Mouse (Mus musculus) heart, adult 18-20 months (tissue): ENCODE data around the gene Npffr2. TPM values are rescaled to one million over a fixed set of nuclear protein-coding genes. Genes with fewer than 3 reads are reported as not detected.
"Not testable (repeated sequence)": the region's sequence is repeated elsewhere in the genome, so short reads cannot be mapped to it uniquely, and the experiment has no call there.

Source experiments
- DNase-seq, 2 experiments: peaks; one replicate each; pipeline ENCODE4 v3.0.0; 2021 to 2022; ENCODE audit warnings: mixed read lengths in 1 of 2
- long read RNA-seq, 2 experiments: library from polyadenylated mRNA; stranded (forward); transcript quantifications; one replicate each; pipeline ENCODE4 v2.0.0; 2021
- total RNA-seq, 2 experiments: library from RNA; stranded (reverse); gene quantifications; 2 replicates each; pipeline ENCODE4 v1.2.3; 2021

Npffr2 gene
- under 1 TPM in 1 of 2 experiments, not detected in 1; 0.18 TPM for total RNA-seq
- long read RNA-seq, experiment 1, result 0 reads
- long read RNA-seq, experiment 2, result 0 reads

GRCm38 (mm10) chr5:89526878-89527578 is at the start of gene Npffr2:
Gene Npffr2 (plus strand): TSS chr5:89527429.
- DNase-seq, result no peak

DNA sequence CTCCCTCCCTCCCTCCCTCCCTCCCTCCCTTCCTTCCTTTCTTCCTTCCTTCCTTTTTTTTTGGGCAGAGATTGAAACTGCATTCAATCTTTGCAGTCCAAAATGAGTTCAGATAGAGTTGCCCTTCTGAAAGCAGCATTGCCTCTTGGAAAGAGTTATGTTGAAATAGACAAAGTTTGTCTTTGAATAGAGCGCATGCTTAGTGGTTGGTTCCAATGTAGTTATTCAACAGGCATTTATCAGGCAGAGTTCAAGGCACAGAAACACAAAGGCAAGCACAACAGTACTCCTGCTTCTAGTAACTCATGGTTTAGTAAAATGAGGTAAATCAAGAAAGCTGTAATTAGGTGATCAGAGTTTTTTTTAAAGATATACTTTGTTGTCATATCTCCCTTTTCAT is 34.7 kb upstream of the Npffr2 start:
- DNase-seq, result no peak

- peak; percentile 3 to 4 for DNase-seq
Observed at GRCm38 (mm10) chr5:89500182-89500581, 27.0 kb upstream of the Npffr2 start.

DNA sequence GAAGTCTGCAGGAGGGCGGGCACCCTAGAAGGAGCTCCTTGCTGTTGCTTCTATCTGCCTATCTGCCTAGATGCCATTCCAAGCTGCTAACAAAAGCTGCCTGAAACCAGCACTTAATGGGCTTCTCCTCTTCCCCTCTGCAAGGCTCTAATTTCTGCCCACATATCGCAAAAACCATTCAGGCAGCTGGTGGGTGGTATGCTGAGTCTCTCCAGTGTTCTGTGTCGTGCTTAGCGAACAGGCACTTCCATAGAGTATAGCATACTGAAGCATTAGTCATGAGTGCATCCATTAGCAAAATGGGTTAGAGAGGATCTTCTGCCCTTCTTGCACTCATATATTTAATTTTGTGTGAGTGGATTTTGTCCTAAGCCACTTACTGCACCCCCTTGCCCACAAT is 8.6 kb upstream of the Npffr2 start:
- no peak for DNase-seq

DNA sequence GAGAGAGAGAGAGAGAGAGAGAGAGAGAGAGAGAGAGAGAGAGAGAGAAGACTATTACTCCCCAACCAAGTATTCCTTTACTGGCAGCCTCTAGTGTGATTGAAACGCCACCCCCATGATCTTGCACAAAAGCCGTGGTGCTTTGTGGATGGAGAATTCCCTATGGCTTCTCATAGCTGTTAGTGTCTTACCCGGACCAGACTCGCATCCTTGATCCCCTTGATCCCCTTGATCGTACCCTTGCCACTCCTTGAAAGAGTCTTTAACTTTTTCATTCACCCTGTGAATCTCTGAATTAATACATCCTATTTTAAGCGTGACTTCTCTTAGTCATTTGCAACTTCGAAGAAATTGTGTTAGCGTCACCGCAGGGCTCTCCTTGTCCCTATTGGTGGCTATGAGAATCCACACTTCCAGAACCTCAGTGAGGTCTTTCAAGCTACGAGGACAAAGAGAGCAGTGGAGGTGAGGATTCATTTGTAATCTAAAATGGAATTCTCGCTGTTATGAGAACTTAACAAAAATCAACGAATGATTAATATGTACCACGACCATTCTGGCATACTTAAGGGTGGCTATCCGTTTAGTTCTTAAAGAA is 949 bp upstream of the Npffr2 start:
- DNase-seq, result no peak

DNA sequence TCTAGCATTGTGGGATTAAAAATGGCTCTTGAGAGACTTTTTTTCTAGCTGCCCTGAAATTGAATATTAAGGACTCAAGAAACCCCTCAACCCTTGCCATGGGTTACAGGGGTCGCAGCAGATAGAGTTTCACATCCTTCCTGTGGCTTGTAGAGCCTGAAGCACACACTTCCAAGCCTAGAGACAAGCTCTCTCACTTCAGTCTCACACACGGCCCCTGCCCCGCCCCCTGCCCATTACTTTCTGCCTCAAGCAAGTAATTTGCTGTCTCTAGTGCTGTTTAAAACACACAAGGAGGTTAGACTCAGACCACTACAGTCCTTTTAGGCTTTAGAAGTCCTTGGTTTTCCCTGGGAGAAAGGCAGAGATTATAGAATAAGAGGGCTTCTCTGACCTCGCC is 1.7 kb downstream of the Npffr2 start:
- no peak for DNase-seq

GRCm38 (mm10) chr5:89529391-89529790 is 2.2 kb downstream of the Npffr2 start:
- no peak for DNase-seq

- DNase-seq, result no peak
Observed at GRCm38 (mm10) chr5:89536018-89536417, 8.8 kb downstream of the Npffr2 start.

DNA sequence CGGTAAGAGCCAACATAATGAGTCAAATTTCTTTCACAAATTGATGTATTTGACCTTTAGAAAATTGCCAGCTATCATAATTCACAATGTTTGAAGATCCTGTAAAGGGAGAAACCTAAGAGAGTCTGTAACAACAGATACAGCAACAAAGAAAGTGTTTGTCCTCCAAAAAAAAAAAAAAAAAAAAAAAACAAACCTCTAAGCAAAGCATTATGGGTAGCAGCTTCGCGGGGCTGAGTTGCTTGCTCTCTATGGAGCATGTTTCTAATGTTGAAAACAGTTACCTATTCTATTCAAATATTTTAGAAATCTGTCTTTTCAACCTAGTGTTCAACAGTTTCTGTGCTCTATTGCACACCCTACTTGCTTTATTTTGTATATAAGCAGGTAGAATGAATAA is 15.2 kb downstream of the Npffr2 start:
- DNase-seq, result no peak

DNA sequence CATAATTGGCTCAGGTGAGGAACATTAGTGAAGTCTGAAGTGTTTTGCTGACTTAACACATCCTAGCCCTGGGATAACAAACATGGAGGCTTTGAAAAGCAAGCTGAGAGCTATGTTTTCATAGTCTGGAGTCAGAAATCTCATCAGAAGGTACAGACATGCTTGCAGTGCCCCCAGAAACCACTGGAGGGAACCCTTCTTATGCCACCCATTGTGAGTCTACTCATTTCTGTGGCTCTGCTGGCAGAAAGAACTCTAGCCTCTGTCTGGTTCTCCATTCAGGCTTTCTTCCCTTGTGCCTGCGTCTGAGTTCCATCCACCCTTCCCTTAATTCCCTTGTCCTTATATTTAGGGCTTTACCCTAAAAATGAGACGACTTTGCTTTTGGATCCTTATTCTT is 16.2 kb downstream of the Npffr2 start:
- DNase-seq, result peak; percentile 12 to 58

DNA sequence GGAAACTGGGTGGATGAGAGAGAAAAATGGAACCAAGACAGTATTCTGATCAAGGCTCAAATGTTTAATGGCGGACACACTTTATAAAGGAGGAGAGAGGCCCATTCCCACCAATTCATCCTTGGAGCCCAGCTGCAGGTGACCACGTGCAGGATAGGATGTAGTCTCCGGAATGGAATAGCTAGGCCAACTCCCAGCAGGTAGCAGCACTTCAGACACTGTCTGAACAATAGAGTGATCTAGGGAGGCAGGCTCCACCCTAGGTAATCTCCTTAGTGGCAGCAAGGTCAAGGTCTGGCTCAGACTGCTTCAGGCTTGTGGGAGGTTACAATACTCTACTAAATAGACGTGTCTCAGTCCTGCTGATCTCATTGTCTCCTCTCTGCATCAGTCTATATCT is 31.9 kb downstream of the Npffr2 start:
- not testable (repeated sequence) for DNase-seq

GRCm38 (mm10) chr5:89561381-89561780 is 34.2 kb downstream of the Npffr2 start:
- DNase-seq, result no peak

DNA sequence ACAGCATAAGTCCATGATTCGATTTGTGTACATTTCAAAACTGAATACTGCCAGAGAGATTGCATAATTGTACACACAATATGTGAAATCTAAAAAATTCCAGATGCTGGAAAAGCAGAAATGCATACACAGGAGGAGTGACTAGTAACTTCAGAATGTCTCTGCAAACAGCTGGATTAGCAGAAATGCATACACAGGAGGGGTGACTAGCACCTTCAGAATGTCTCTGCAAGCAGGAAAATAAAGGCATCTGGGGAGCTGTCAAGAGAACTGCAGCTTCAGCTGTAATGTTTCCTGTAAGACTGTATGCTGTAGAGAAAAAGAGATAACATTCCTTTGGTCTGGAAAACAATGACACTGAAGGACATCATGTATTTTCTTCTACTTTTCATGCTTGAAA is 51.4 kb downstream of the Npffr2 start:
- DNase-seq, result no peak

DNA sequence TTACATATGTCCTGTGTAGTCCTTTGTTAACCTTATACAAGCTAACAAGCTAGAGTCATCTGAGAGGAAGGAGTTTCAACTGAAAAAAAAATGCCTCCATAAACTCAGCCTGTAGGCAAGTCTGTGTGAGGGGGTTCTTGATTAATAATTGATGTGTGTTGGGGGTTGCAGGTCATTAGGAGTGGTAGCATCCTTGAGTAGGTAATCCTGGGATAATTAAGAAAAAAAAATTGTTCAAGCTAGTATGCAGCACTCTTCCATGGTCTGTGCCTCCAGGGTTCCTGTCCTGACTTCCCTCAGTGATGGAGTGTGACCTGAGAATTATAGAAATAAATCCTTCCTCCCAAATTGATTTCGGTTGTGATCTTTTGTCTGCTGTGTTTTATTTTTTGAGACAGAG is 52.0 kb downstream of the Npffr2 start:
- no peak for DNase-seq

- DNase-seq, result no peak
Observed at GRCm38 (mm10) chr5:89581143-89581542, 53.9 kb downstream of the Npffr2 start.

DNA sequence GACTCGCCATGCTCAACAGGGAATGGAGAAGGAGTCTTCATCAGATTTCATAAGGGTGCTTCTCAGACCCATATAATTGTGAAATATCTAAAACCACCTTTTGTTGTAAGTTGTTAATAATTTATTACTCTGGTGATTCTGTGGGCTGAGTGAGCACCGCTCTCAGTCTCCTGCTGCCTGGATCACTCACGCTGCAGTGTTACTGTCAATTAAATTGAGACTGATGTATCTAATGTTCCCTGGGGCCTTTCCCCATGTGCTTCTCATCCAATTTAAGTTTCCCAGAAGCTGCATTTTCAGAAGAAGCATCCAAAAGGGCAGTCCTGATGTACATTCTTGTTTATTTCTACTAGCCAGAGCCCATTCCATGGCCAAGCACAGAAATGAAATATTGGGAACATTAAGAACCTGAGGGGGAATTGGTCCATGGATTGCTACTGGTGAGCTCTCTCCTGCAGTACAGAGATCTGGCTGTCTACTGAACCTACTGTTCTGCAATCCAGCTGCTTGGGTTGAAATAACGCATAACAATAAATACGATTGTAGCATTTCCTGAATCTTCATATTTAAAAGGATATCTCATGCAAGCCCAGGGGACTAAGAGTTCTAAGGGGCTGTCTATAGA is 54.6 kb downstream of the Npffr2 start:
- DNase-seq, result no peak

GRCm38 (mm10) chr5:89585021-89585420 is 57.8 kb downstream of the Npffr2 start:
- no peak for DNase-seq

GRCm38 (mm10) chr5:89592301-89592700 is 65.1 kb downstream of the Npffr2 start:
- DNase-seq, result no peak

DNA sequence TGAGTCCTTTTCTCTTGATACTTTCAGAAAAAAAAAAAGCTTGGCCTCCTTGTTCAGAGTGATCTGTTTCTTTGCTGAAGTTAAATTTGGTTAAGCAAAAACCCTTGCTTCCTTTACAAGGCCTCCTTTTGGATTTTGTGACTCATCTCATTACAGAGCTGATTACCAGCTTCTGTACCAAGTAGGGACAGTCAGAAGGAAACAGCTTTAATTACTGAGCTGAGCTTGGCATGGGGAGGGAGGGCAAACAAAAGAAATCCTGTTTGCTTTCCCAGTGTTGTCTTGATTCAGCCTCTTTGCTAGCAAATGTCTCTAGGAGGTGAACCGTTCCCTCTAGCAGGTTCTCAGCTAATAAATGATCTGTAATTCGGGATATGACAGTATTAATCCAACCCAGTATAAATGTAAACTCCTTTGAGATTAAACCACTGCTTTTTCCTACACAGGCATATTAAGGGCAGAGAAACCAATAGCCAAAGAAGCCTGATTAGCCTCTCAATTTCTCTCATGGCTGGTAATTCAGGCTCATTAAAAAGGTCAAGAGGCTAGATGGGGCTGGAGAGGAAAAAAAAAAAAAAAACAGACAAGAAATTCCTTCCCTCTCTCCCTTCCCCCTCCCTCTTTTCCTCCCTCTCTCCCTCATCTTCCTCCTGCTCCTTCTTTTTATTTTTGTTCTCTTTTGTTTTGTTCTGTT is 84.2 kb downstream of the Npffr2 start:
- no peak for DNase-seq

DNA sequence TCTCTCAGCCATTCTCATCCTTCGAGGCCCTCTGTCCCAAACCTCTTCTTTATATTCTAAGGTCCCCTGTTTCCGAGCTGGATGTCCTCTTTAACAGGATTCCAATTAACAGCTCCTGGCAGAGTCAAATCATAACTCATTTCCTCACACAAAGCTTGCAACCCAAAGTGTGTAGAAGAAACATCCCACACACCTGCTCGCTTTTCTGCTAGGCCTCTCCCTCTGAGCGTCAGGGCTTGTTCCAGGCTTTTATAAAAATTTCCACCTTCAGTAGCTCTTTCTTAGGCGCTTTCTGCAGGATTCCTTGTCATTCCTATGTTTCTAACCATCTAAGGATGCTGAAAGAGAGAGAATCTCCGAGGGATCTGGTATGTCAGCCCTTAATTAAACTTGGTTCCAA is 85.0 kb downstream of the Npffr2 start:
- no peak for DNase-seq

DNA sequence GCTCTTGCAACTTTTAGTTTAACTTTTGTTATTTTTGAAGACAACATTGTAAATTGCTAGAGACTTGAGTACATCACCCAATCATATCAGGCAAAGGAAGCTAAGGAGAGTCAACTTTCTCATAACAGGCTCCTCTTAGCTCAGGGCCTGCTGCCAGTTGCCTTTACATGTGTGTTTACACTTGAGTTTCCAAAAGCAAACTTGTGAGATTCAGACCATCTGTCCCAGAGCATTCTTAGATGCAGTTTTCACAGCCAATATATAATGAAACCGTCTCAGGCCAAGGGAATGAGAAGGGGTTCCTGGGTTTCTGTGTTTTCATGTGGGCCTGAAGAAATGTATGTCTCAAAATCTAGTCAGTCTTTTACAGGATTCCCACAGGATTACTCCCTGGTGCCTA is 104.4 kb downstream of the Npffr2 start:
- no peak for DNase-seq
